8 mouse cellular contexts compared by ENCODE assay signal in the genomic region with DNA sequence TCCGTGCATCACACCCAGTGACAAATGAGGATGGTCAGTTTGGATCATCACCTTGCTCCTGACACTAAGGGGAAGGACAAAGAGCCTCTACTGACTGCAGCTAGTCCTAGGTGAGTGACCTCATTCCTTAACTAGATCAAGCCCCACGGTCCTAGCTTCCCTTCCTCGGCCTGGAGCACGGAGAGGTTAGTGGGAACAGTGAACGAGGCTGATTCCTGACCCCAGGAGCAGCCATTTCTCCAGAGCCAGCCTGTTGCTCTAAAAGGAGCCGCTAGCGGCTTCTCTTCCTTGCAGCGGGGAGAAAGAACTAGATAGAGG. TPM values are rescaled to one million over a fixed set of nuclear protein-coding genes. Genes with fewer than 3 reads are reported as not detected.
DNase-seq lines count a peak whose midpoint lies in the region; ATAC-seq and TF ChIP-seq lines count a peak whose summit lies in the region.

No protein-coding gene starts in this region.

- H3K79me3 ChIP-seq in C2C12 (ENCODE audit: low read depth) = peaks cover 58% of the 10 kb centered on the region

- TF ChIP-seq CTCF in C2C12 (IDR thresholded peaks at IDR 0.05; ENCODE audit: control insufficient read depth, insufficient read depth, insufficient read length) = no peak

- no peak for DNase-seq in heart, postnatal 4 days
- DNase-seq in embryonic facial prominence, embryonic 14.5 days (ENCODE audit: low spot score) = no peak
- DNase-seq in layer of hippocampus, adult 9-11 months = no peak
- DNase-seq in spleen, adult 12 weeks (ENCODE audit: low spot score) = no peak

- H3K27me3 ChIP-seq in heart, embryonic 13.5 days (replicated peaks) = no peaks in the 10 kb centered on the region
- no peaks in the 10 kb centered on the region for H3K27me3 ChIP-seq in C2C12 (ENCODE audit: control insufficient read depth, insufficient read depth, insufficient read length)
- no peaks in the 10 kb centered on the region for H3K27me3 ChIP-seq in embryonic facial prominence, embryonic 14.5 days (replicated peaks; ENCODE audit: control insufficient read depth, insufficient read depth, low read length)
- H3K27me3 ChIP-seq in limb, embryonic 15.5 days = no peaks in the 10 kb centered on the region

- ATAC-seq in heart, embryonic 13.5 days (ENCODE audit: extremely low read depth, insufficient number of reproducible peaks, low FRiP score, low TSS enrichment) = no peak
- no peak for ATAC-seq in embryonic facial prominence, embryonic 14.5 days (ENCODE audit: low read depth)
- ATAC-seq in limb, embryonic 15.5 days (ENCODE audit: insufficient number of reproducible peaks, low FRiP score, low TSS enrichment, low read depth) = no peak
- ATAC-seq in activated CD4-positive, CD25-positive, alpha-beta regulatory T cell, adult 4 months = no peak

- peak overlapping the region; percentile 97 for H3K9ac ChIP-seq in heart, embryonic 13.5 days
- H3K9ac ChIP-seq in embryonic facial prominence, embryonic 14.5 days (ENCODE audit: low read depth, low read length) = peak overlapping the region; percentile 97
- peak overlapping the region; percentile 93 for H3K9ac ChIP-seq in limb, embryonic 15.5 days

- peaks cover 76% of the 10 kb centered on the region for H3K79me2 ChIP-seq in C2C12 (ENCODE audit: control insufficient read depth, insufficient read depth)

- peak overlapping the region; percentile 77 for H3ac ChIP-seq in C2C12 (ENCODE audit: control insufficient read depth, insufficient read length, low read depth)

- peak overlapping the region; percentile 82 for H3K4me3 ChIP-seq in heart, embryonic 13.5 days
- peak overlapping the region; percentile 88 for H3K4me3 ChIP-seq in C2C12 (ENCODE audit: insufficient read depth, poor library complexity, severe bottlenecking)
- peak overlapping the region; percentile 93 for H3K4me3 ChIP-seq in embryonic facial prominence, embryonic 14.5 days (ENCODE audit: low read depth, low read length)
- peak overlapping the region; percentile 74 for H3K4me3 ChIP-seq in limb, embryonic 15.5 days

- H3K4me1 ChIP-seq in heart, embryonic 13.5 days = peaks cover 56% of the 10 kb centered on the region
- peaks cover 15% of the 10 kb centered on the region for H3K4me1 ChIP-seq in embryonic facial prominence, embryonic 14.5 days (ENCODE audit: control insufficient read depth, insufficient read depth, low read length)
- peaks cover 21% of the 10 kb centered on the region for H3K4me1 ChIP-seq in limb, embryonic 15.5 days

- H3K9me3 ChIP-seq in heart, embryonic 13.5 days = no peaks in the 10 kb centered on the region
- H3K9me3 ChIP-seq in embryonic facial prominence, embryonic 14.5 days (ENCODE audit: control insufficient read depth, low read length) = no peaks in the 10 kb centered on the region
- H3K9me3 ChIP-seq in limb, embryonic 15.5 days = no peaks in the 10 kb centered on the region

- H3K36me3 ChIP-seq in heart, embryonic 13.5 days = peaks cover 52% of the 10 kb centered on the region
- H3K36me3 ChIP-seq in C2C12 (ENCODE audit: control insufficient read depth, insufficient read depth) = peaks cover 43% of the 10 kb centered on the region
- peaks cover 46% of the 10 kb centered on the region for H3K36me3 ChIP-seq in embryonic facial prominence, embryonic 14.5 days (ENCODE audit: control insufficient read depth, insufficient read depth, low read length)
- H3K36me3 ChIP-seq in limb, embryonic 15.5 days = peaks cover 41% of the 10 kb centered on the region

- H3K27ac ChIP-seq in heart, embryonic 13.5 days (replicated peaks) = peak overlapping the region; percentile 100
- H3K27ac ChIP-seq in embryonic facial prominence, embryonic 14.5 days (replicated peaks; ENCODE audit: low read depth, low read length) = peak overlapping the region; percentile 93
- peak overlapping the region; percentile 96 for H3K27ac ChIP-seq in limb, embryonic 15.5 days

- H3K4me2 ChIP-seq in heart, embryonic 13.5 days = peak overlapping the region; percentile 82
- peak overlapping the region; percentile 95 for H3K4me2 ChIP-seq in embryonic facial prominence, embryonic 14.5 days (ENCODE audit: low read depth, low read length)
- peak overlapping the region; percentile 85 for H3K4me2 ChIP-seq in limb, embryonic 15.5 days

- 6% methylated on average over 8 of the region's 8 CpGs for WGBS in heart, embryonic 13.5 days
- 11% methylated on average over 7 of the region's 8 CpGs for WGBS in embryonic facial prominence, embryonic 14.5 days
- 15% methylated on average over 8 of the region's 8 CpGs for WGBS in limb, embryonic 15.5 days

TF ChIP-seq in C2C12, 6 proteins besides CTCF, POLR2A, EP300 and RAD21:
- TF ChIP-seq USF1 (IDR thresholded peaks at IDR 0.05; ENCODE audit: low read depth) = no peak
- no peak for TF ChIP-seq FOSL1 (IDR thresholded peaks at IDR 0.05; ENCODE audit: insufficient read depth, low read length, poor library complexity, severe bottlenecking)
TF ChIP-seq in C2C12: peak in this region for 0.

RNA-seq across cellular contexts. Expression of a gene that starts 2.9 kb away (rescaled TPM):
- 3,442 and 4,164 TPM in 2 replicates for polyA plus RNA-seq in heart, embryonic 13.5 days (2015; fragmentation: Nextera tagmentation; extraction: Ambion mirVana)
- total RNA-seq in heart, postnatal 4 days (2021) = 1,000 to 10,000 TPM; 5,292 to 5,773 TPM
- polyA plus RNA-seq in C2C12 (2012; fragmentation: generic; extraction: Trizol) = 21.0 TPM
- polyA plus RNA-seq in embryonic facial prominence, embryonic 14.5 days (2014; fragmentation: Nextera tagmentation; extraction: Ambion mirVana) = 546 and 580 TPM in 2 replicates
- polyA plus RNA-seq in limb, embryonic 15.5 days (2015; fragmentation: Nextera tagmentation; extraction: Ambion mirVana) = 276 and 549 TPM in 2 replicates
- polyA plus RNA-seq in activated CD4-positive, CD25-positive, alpha-beta regulatory T cell, adult 4 months (2017; shearing (Covaris generic)) = not detected

RNA-seq across cellular contexts. Expression of a gene that starts 11.5 kb away (rescaled TPM):
- polyA plus RNA-seq in heart, embryonic 13.5 days (2015; fragmentation: Nextera tagmentation; extraction: Ambion mirVana) = 340 and 345 TPM in 2 replicates
- total RNA-seq in heart, postnatal 4 days (2021) = 100 to 1,000 TPM; 301 to 310 TPM
- 160 TPM for polyA plus RNA-seq in C2C12 (2012; fragmentation: generic; extraction: Trizol)
- polyA plus RNA-seq in embryonic facial prominence, embryonic 14.5 days (2014; fragmentation: Nextera tagmentation; extraction: Ambion mirVana) = 296 and 339 TPM in 2 replicates
- polyA plus RNA-seq in limb, embryonic 15.5 days (2015; fragmentation: Nextera tagmentation; extraction: Ambion mirVana) = 336 and 363 TPM in 2 replicates
- polyA plus RNA-seq in activated CD4-positive, CD25-positive, alpha-beta regulatory T cell, adult 4 months (2017; shearing (Covaris generic)) = 100 to 1,000 TPM; 130 to 131 TPM

RNA-seq across cellular contexts. Expression of a gene that starts 12.5 kb away (rescaled TPM):
- polyA plus RNA-seq in heart, embryonic 13.5 days (2015; fragmentation: Nextera tagmentation; extraction: Ambion mirVana) = 0.51 TPM in 2 replicates
- 10 to 100 TPM in 1 of 2 experiments, 1 to 10 TPM in 1; 9.2 to 11.4 TPM for total RNA-seq in heart, postnatal 4 days (2021)
- polyA plus RNA-seq in C2C12 (2012; fragmentation: generic; extraction: Trizol) = 0.14 TPM
- polyA plus RNA-seq in embryonic facial prominence, embryonic 14.5 days (2014; fragmentation: Nextera tagmentation; extraction: Ambion mirVana) = 0.51 and 0.54 TPM in 2 replicates
- polyA plus RNA-seq in limb, embryonic 15.5 days (2015; fragmentation: Nextera tagmentation; extraction: Ambion mirVana) = 1.2 and 1.5 TPM in 2 replicates
- not detected for polyA plus RNA-seq in activated CD4-positive, CD25-positive, alpha-beta regulatory T cell, adult 4 months (2017; shearing (Covaris generic))

RNA-seq across cellular contexts. Expression of a gene that starts 36.8 kb away (rescaled TPM):
- 43.2 and 49.5 TPM in 2 replicates for polyA plus RNA-seq in heart, embryonic 13.5 days (2015; fragmentation: Nextera tagmentation; extraction: Ambion mirVana)
- total RNA-seq in heart, postnatal 4 days (2021) = 10 to 100 TPM; 77.1 to 84.3 TPM
- 0.25 TPM for polyA plus RNA-seq in C2C12 (2012; fragmentation: generic; extraction: Trizol)
- polyA plus RNA-seq in embryonic facial prominence, embryonic 14.5 days (2014; fragmentation: Nextera tagmentation; extraction: Ambion mirVana) = 69.4 and 76.1 TPM in 2 replicates
- 42.5 and 44.4 TPM in 2 replicates for polyA plus RNA-seq in limb, embryonic 15.5 days (2015; fragmentation: Nextera tagmentation; extraction: Ambion mirVana)
- polyA plus RNA-seq in activated CD4-positive, CD25-positive, alpha-beta regulatory T cell, adult 4 months (2017; shearing (Covaris generic)) = 1 to 10 TPM; 1.6 to 1.9 TPM

RNA-seq across cellular contexts. Expression of a gene that starts 45.9 kb away (rescaled TPM):
- polyA plus RNA-seq in heart, embryonic 13.5 days (2015; fragmentation: Nextera tagmentation; extraction: Ambion mirVana) = 7.8 and 8.2 TPM in 2 replicates
- total RNA-seq in heart, postnatal 4 days (2021) = 1 to 10 TPM; 5.5 to 6.4 TPM
- polyA plus RNA-seq in C2C12 (2012; fragmentation: generic; extraction: Trizol) = 4.5 TPM
- polyA plus RNA-seq in embryonic facial prominence, embryonic 14.5 days (2014; fragmentation: Nextera tagmentation; extraction: Ambion mirVana) = 10.0 and 12.8 TPM in 2 replicates
- 9.5 and 12.5 TPM in 2 replicates for polyA plus RNA-seq in limb, embryonic 15.5 days (2015; fragmentation: Nextera tagmentation; extraction: Ambion mirVana)
- 10 to 100 TPM; 10.7 to 12.9 TPM for polyA plus RNA-seq in activated CD4-positive, CD25-positive, alpha-beta regulatory T cell, adult 4 months (2017; shearing (Covaris generic))

Comparison
In these comparisons a context has a peak if more than half of its experiments do, and no peak if none do; other contexts are left out.
1. RNA of a gene that starts 2.9 kb away (polyA plus RNA-seq): 3,442 to 4,164 TPM in heart, embryonic 13.5 days, 546 to 580 TPM in embryonic facial prominence, embryonic 14.5 days, 276 to 549 TPM in limb, embryonic 15.5 days and 21.0 TPM in C2C12 (single experiment); not detected in activated CD4-positive, CD25-positive, alpha-beta regulatory T cell, adult 4 months; every median in the first group is over 10 times any median in the second.
2. Peak in every context shown above with its lines, with median percentiles within 50 percentile points of each other: H3K27ac ChIP-seq, H3K4me2 ChIP-seq, H3K4me3 ChIP-seq and H3K9ac ChIP-seq.